Mouse (Mus musculus) embryonic facial prominence, embryonic 13.5 days (tissue): ENCODE measurements around the gene Zfp78. TPM values are rescaled to one million over a fixed set of nuclear protein-coding genes. Genes with fewer than 3 reads are reported as not detected.
"Not testable (repeated sequence)": the region's sequence is repeated elsewhere in the genome, so short reads cannot be mapped to it uniquely, and the experiment has no call there.

Experiments
- ATAC-seq: fragments of 200-750 bp; cut with Nextera tagmentation; 2 replicates; pipeline ENCODE4 v1.8.0; 2017; ENCODE audit warnings: low read depth; ENCODE audit not compliant: insufficient number of reproducible peaks, insufficient read depth, low FRiP score, low TSS enrichment
- H3K27ac ChIP-seq: fragments of 300-500 bp; sonication (generic); 2 replicates; pipeline ENCODE4 v1.5.1; 2015; ENCODE audit warnings: moderate library complexity, mild to moderate bottlenecking, inconsistent platforms
- H3K27me3 ChIP-seq: fragments of 300-500 bp; sonication (generic); 2 replicates; pipeline ENCODE4 v1.6.1; 2015; ENCODE audit warnings: mild to moderate bottlenecking, inconsistent platforms
- H3K36me3 ChIP-seq: fragments of 300-500 bp; sonication (generic); 2 replicates; pipeline ENCODE4 v1.6.1; 2015; ENCODE audit warnings: mild to moderate bottlenecking, inconsistent platforms
- H3K4me1 ChIP-seq: fragments of 300-500 bp; sonication (generic); 2 replicates; pipeline ENCODE4 v1.6.1; 2015; ENCODE audit warnings: inconsistent platforms
- H3K4me2 ChIP-seq: fragments of 300-500 bp; sonication (generic); 2 replicates; pipeline ENCODE4 v1.6.1; 2015; ENCODE audit warnings: moderate library complexity, mild to moderate bottlenecking, inconsistent platforms
- H3K4me3 ChIP-seq: fragments of 300-500 bp; sonication (generic); 2 replicates; pipeline ENCODE4 v1.5.1; 2015; ENCODE audit warnings: mild to moderate bottlenecking, inconsistent platforms
- H3K9ac ChIP-seq: fragments of 300-500 bp; sonication (generic); 2 replicates; pipeline ENCODE4 v1.6.1; 2015; ENCODE audit warnings: mild to moderate bottlenecking, inconsistent platforms
- H3K9me3 ChIP-seq: fragments of 300-500 bp; sonication (generic); 2 replicates; pipeline ENCODE4 v1.6.1; 2016; ENCODE audit warnings: inconsistent platforms
- WGBS: fragments of 180-500 bp; shearing (Covaris S2); methylation state at CpG from one replicate; pipeline ENCODE4 v1.1.7; 2015; ENCODE audit warnings: mixed read lengths; 5-methylcytosine and 5-hydroxymethylcytosine counted together
- polyA plus RNA-seq: library from polyadenylated mRNA; unstranded; fragments of >200 nt; fragmentation: Nextera tagmentation; extraction: Ambion mirVana; gene quantifications from 2 replicates; pipeline ENCODE4 v1.2.1, GENCODE M21; 2015

Gene Zfp78
- polyA plus RNA-seq, 1 experiment from 2014 or later, result 2.7 TPM

DNA sequence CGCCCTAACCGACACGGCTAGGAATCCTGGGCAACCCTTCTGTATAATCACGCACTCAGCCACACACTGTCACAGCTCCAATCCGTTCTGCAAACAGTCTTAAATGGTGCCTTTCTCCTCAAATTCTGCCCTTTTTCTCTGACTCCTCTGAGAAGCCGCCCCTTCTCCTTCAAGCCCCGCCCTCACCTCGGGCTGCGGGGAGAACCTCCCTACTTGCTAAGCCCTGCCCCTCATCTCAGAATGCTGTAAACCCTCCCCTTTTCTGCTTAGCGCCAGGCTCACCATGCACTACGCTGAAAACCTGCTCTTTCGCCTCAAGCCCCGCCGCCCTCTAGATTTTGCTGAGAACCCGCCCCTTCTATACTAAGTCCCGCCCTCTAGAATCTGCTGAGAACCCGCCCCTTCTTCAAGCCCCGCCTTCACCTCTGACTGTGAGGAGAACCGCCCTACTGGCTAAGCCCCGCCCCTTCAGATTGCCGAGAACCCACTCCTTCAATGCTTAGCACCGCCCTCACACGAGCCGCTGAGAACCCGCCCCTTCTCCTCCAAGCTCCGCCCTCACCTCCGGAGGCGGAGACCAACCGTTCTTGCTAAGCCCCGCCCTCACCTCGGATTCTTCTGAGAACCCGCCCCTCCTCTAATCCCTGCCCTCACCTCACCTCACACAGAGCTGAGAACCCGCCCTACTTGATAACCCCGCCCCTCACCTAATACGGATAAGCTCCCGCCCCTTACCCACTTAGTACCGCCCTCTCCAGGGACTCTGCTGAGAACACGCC lies 623 bp upstream of the Zfp78 start:
- Histone ChIP-seq H3K9me3 (no peaks in the 10 kb centered on the region), H3K27ac (peak overlapping the region; percentile 86), H3K4me3 (peak overlapping the region; percentile 61), H3K4me1 (peaks cover 10% of the 10 kb centered on the region), H3K27me3 (no peaks in the 10 kb centered on the region), H3K4me2 (peak overlapping the region; percentile 70), H3K9ac (peak overlapping the region; percentile 69), H3K36me3 (no peaks in the 10 kb centered on the region)
- ATAC-seq, result peak; percentile 96
- WGBS, result under 1% methylated on average over 38 of the region's 38 CpGs

DNA sequence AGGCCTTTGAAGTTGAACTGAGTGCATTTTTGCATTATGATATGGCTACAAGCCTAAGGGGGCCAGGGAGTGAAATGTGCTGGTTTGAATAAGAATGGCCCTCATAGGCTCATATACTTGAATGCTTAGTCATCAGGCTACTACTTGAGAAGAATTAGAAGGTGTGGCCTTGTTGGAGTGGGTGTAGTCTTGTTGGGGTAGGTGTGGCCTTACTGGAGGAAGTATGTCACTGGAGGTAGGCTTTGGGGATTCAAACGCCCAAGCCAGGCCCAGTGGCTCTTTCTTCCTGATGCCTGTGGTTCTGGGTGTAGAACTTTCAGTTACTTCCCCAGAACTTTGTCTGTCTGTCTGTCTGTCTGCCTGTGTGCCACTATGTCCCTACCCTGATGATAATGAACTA lies 1.7 kb downstream of the Zfp78 start:
- H3K36me3 ChIP-seq, result no peaks in the 10 kb centered on the region
- H3K27ac ChIP-seq, result no peak overlapping the region
- WGBS, result 63% methylated on average over 1 of the region's 1 CpGs
- ATAC-seq, result no peak
- H3K4me2 ChIP-seq, result no peak overlapping the region
- no peaks in the 10 kb centered on the region for H3K9me3 ChIP-seq
- no peaks in the 10 kb centered on the region for H3K27me3 ChIP-seq
- H3K4me1 ChIP-seq, result peaks cover 10% of the 10 kb centered on the region
- no peak overlapping the region for H3K9ac ChIP-seq
- no peak overlapping the region for H3K4me3 ChIP-seq

DNA sequence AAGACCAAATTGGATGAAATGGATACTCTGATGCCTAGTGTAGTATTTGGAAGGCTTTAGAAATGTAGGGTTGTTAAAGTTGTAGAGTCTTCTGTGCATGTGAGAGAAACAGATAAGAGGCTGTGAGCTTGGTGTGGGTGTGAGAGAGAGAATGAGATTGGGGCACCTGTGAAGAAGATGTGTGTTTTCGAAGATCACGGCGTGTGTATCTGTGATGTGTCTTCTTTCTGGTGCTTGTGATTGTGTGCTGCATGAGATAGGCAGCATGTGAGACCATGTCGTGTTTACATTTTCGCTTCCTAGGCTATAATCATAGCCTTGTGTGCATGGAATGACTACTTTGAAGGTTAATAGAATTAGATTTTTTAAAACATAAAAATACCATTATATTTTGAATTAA lies 4.1 kb downstream of the Zfp78 start:
- 89% methylated on average over 5 of the region's 5 CpGs for WGBS
- Histone ChIP-seq H3K9ac (no peak overlapping the region), H3K27ac (no peak overlapping the region), H3K4me3 (no peak overlapping the region), H3K36me3 (peaks cover 3% of the 10 kb centered on the region), H3K4me2 (no peak overlapping the region), H3K27me3 (no peaks in the 10 kb centered on the region), H3K4me1 (peaks cover 10% of the 10 kb centered on the region), H3K9me3 (no peaks in the 10 kb centered on the region)
- ATAC-seq, result no peak

DNA sequence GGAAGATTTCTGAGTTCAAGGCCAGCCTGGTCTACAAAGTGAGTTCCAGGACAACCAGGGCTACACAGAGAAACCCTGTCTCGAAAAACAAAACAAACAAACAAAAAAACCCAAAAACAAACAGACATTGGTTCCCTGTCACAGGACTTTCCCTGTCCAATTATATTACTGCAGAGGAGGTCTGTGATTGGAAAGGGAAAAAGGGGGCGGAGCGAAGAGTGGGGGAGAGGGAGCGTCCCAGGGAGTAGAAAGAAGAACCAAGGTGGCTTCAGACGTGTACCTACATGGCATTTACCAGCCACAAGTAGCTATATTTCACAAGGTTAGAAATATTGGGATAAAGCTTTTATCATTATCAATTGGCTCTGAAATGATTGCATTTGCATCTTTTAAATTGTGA lies 5.1 kb downstream of the Zfp78 start:
- H3K4me3 ChIP-seq, H3K27ac ChIP-seq, H3K9me3 ChIP-seq, H3K4me2 ChIP-seq, H3K9ac ChIP-seq, H3K27me3 ChIP-seq, ATAC-seq, H3K36me3 ChIP-seq: not testable (repeated sequence)
- 85% methylated on average over 5 of the region's 5 CpGs for WGBS
- peaks cover 10% of the 10 kb centered on the region for H3K4me1 ChIP-seq

DNA sequence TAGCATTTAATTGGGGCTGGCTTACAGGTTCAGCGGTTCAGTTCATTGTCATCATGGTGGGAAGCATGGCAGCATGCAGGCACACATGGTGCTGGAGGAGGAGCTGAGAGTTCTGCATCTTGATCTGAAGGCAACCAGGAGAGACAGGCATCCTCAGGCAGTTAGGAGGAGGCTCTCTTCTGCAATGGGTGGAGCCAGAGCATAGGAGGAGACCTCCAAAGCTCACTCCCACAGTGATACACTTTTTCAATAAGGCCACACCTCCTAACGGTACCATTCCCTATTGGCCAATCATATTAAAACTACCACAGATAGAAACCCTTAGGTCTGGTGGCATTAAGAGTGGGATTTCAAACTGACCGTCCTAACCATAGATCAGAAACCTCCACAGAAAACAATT lies 6.4 kb downstream of the Zfp78 start:
- Histone ChIP-seq H3K36me3 (peaks cover 5% of the 10 kb centered on the region), H3K9ac (no peak overlapping the region), H3K9me3 (no peaks in the 10 kb centered on the region), H3K27ac (no peak overlapping the region), H3K27me3 (no peaks in the 10 kb centered on the region), H3K4me1 (0 out of 2 replicates have a peak, but pooled peaks cover 2% of the 10 kb centered on the region), H3K4me3 (no peak overlapping the region), H3K4me2 (no peak overlapping the region)
- 81% methylated on average over 3 of the region's 3 CpGs for WGBS
- ATAC-seq, result no peak

DNA sequence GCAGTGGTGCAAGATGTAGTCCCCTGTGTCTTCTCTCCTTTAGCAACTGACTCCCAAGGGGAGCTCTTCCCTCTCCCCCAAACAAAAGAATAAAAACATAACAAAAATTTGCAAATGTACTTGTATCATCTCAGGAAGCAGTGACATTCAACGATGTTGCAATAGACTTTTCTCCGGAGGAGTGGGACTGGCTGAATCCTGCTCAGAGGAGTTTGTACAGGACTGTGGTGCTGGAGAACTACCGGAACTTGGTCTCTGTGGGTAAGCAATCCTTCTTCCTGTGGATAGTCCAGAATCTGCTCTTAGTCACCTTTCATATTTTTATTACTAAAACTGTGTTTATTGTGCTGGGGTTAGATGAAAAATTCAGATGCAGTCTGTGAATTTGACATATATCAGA lies 9.9 kb downstream of the Zfp78 start:
- Histone ChIP-seq H3K9me3 (no peaks in the 10 kb centered on the region), H3K9ac (no peak overlapping the region), H3K36me3 (peaks cover 11% of the 10 kb centered on the region), H3K4me1 (no peaks in the 10 kb centered on the region), H3K4me2 (no peak overlapping the region), H3K27ac (no peak overlapping the region), H3K27me3 (no peaks in the 10 kb centered on the region), H3K4me3 (no peak overlapping the region)
- 88% methylated on average over 3 of the region's 3 CpGs for WGBS
- ATAC-seq, result no peak

DNA sequence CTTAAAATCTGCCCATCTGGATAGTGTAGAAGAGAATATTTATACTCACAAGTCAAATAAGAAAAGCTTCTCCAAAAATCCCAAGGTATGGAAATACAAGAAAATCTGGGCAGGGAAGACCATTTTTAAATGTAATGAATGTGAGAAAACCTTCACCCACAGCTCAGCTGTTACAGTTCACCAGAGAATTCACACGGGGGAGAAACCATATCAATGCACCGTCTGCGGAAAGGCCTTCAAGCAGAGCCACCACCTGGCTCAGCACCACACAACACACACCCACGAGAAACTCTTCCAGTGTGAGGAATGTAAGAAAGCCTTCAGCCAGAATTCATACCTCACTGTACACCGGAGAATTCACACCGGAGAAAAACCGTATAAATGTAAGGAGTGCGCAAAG lies 15.4 kb downstream of the Zfp78 start:
- no peak overlapping the region for H3K9ac ChIP-seq
- H3K36me3 ChIP-seq, result peaks cover 10% of the 10 kb centered on the region; the same call in 1 of the 2 replicates
- H3K27ac ChIP-seq, result no peak overlapping the region
- H3K27me3 ChIP-seq, result no peaks in the 10 kb centered on the region
- ATAC-seq, result no peak
- H3K4me1 ChIP-seq, result peaks cover 9% of the 10 kb centered on the region
- H3K4me2 ChIP-seq, result no peak overlapping the region
- no peaks in the 10 kb centered on the region for H3K9me3 ChIP-seq
- 84% methylated on average over 8 of the region's 8 CpGs for WGBS
- no peak overlapping the region for H3K4me3 ChIP-seq

DNA sequence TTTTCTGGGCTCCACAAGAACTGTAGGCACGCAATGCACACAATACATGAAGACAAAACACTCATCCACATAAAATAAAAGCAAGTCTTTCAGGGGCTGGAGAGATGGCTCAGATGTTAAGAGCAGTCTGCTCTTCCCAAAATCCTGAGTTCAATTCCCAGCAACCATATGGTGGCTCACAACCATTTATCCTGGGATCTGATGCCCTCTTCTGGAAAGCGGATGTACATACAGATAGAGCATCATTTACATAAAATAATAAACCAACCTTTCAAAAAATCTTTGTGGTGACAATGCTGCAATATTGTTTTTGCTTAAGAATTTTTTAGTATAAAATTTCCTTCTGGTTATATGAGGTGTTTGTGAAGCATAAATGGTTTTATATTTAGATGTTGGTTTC lies 18.4 kb downstream of the Zfp78 start:
- Histone ChIP-seq H3K4me3 (no peak overlapping the region), H3K9ac (no peak overlapping the region), H3K4me2 (no peak overlapping the region), H3K9me3 (no peaks in the 10 kb centered on the region), H3K36me3 (peaks cover 7% of the 10 kb centered on the region; the same call in 1 of the 2 replicates), H3K4me1 (peaks cover 20% of the 10 kb centered on the region), H3K27me3 (no peaks in the 10 kb centered on the region), H3K27ac (no peak overlapping the region)
- no peak for ATAC-seq
- 81% methylated on average over 2 of the region's 2 CpGs for WGBS

DNA sequence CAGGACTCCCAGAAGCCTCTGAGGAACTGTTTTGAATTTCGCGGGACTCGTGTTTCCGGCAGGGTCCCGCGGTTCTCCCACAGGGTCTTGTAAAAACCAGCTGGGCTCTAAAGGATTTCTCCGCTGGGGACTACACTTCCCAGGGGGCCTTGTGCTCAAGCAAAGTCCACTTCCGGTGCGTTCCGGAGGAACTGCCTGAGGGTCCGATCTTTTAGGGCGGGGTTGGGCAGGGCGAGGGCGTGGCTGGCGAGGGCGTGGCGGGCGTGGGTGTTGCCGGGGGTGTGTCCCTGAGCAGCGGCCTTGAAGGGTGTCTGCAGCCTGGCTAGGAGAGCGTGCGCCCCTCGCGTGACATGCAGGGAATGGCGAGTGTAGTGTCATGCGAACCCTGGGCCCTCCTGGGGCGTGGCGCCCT lies 20.0 kb downstream of the Zfp78 start, which contains the start of gene Zfp28:
Zfp28 (plus strand) TSS at position 252 of the 412 bp plus-strand sequence.
- Histone ChIP-seq H3K4me2 (peak within 1 kb of the TSS; percentile 81), H3K9me3 (no peaks in the 10 kb centered on the region), H3K36me3 (peaks cover 19% of the 10 kb centered on the region), H3K9ac (peak within 1 kb of the TSS; percentile 81), H3K27me3 (no peaks in the 10 kb centered on the region), H3K27ac (no peak within 1 kb of the TSS; the same call in 1 of the 2 replicates), H3K4me1 (peaks cover 20% of the 10 kb centered on the region), H3K4me3 (peak within 1 kb of the TSS; percentile 72)
- peak; percentile 95 for ATAC-seq
- WGBS, result 0% methylated on average over 28 of the region's 28 CpGs

DNA sequence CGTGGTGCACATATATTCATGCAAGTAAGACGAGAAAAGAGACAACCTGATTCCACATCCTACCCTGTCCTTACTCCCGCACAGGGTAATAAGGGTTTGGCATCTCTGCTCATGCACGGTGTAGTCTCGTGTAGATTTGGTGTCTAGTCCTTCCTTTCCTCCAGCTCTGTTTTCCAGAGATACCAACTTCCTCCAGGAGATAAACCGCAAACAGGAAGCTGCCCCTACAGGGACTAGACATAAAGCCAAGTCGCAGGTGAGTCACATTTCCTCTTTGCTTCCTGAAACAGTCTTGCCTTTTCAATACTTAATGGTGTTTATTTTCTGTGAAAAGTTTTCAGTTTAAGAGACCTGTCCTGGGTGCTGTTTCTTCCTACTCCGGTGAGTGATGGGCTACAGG lies 20.9 kb downstream of the Zfp78 start:
- H3K4me2 ChIP-seq, result peak overlapping the region; percentile 81
- peaks cover 22% of the 10 kb centered on the region for H3K36me3 ChIP-seq
- H3K9me3 ChIP-seq, result no peaks in the 10 kb centered on the region
- no peaks in the 10 kb centered on the region for H3K27me3 ChIP-seq
- H3K27ac ChIP-seq, result no peak overlapping the region
- 76% methylated on average over 8 of the region's 8 CpGs for WGBS
- ATAC-seq, result no peak
- H3K9ac ChIP-seq, result peak overlapping the region; percentile 81; the same call in 1 of the 2 replicates
- H3K4me1 ChIP-seq, result peaks cover 20% of the 10 kb centered on the region
- peak overlapping the region; percentile 72 for H3K4me3 ChIP-seq

DNA sequence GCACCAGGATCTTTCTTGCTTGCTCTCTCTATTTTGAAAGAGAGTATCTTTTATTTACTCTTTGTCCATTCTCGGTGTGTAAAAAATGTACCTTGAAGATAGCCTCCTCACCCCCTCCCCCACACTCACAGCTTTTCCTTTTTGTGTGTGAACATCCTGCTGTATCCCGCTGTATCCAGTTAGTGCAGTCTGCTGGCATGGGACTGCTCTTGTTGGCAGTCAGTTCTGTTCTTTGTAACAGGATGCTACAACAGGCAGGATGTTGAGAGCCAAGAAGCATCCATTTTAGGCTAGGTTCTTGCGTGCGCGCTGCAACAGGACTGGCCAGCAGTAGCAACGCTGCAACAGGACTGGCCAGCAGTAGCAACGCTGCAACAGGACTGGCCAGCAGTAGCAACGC lies 23.9 kb downstream of the Zfp78 start:
- WGBS, result 96% methylated on average over 8 of the region's 8 CpGs
- Histone ChIP-seq H3K4me1 (peaks cover 20% of the 10 kb centered on the region), H3K4me2 (no peak overlapping the region), H3K4me3 (no peak overlapping the region), H3K36me3 (peaks cover 48% of the 10 kb centered on the region), H3K27ac (no peak overlapping the region), H3K27me3 (no peaks in the 10 kb centered on the region), H3K9me3 (no peaks in the 10 kb centered on the region), H3K9ac (no peak overlapping the region)
- ATAC-seq, result no peak

DNA sequence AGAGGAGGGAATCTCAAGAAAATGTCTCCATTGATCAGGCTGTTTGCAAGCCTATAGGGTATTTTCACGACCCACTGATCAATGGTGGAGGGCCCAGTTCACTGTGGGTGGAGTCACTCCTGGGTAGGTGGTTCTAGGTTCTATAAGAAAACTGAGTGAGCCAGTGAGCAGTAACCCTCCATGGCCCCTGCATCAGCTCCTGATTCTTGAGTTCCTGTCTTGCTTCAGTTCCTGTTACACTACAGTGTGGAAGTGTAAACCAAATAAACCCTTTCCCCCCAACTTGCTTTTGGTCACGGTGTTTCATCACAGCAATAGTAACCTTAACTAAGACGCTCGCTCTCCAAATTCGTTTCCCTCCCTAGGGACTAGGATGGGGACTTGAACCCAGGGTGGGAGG lies 25.9 kb downstream of the Zfp78 start:
- no peak for ATAC-seq
- no peak overlapping the region for H3K4me3 ChIP-seq
- peaks cover 68% of the 10 kb centered on the region for H3K36me3 ChIP-seq

More for the DNA sequence above, 25.9 kb downstream of the Zfp78 start:
- no peak overlapping the region for H3K9ac ChIP-seq
- WGBS, result 85% methylated on average over 5 of the region's 5 CpGs
- H3K27me3 ChIP-seq, result no peaks in the 10 kb centered on the region
- H3K9me3 ChIP-seq, result no peaks in the 10 kb centered on the region
- H3K4me2 ChIP-seq, result no peak overlapping the region
- H3K27ac ChIP-seq, result no peak overlapping the region
- peaks cover 6% of the 10 kb centered on the region; the same call in 1 of the 2 replicates for H3K4me1 ChIP-seq
